Mouse (Mus musculus) embryonic fibroblast, embryonic 13.5 days (primary cell): ENCODE data around the gene Pde4d.

ENCODE experiments used
- CTCF ChIP-seq: IDR thresholded peaks from 2 replicates; pipeline ENCODE4 v1.5.1; 2011; ENCODE audit warnings: mild to moderate bottlenecking, control low read depth, low read length, moderate library complexity, borderline replicate concordance; ENCODE audit not compliant: insufficient read depth
- POLR2A ChIP-seq: IDR thresholded peaks from 2 replicates; pipeline ENCODE4 v1.6.1; 2011; ENCODE audit warnings: low read depth, mild to moderate bottlenecking, control low read depth, low read length, moderate library complexity

GRCm38 (mm10) chr13:109249315-109249714 is 799.6 kb downstream of the Pde4d start:
- TF ChIP-seq CTCF (no peak), POLR2A (no peak)
